Mouse (Mus musculus): ENCODE results near the gene Btbd35f15. TPM values are rescaled to one million over a fixed set of nuclear protein-coding genes. Genes with fewer than 3 reads are reported as not detected.

Btbd35f15 gene
- not detected for polyA plus RNA-seq (2014; fragmentation: Illumina TruSeq; extraction: RNeasy Lipid Tissue Mini Kit (QIAGEN cat#74804))

DNA sequence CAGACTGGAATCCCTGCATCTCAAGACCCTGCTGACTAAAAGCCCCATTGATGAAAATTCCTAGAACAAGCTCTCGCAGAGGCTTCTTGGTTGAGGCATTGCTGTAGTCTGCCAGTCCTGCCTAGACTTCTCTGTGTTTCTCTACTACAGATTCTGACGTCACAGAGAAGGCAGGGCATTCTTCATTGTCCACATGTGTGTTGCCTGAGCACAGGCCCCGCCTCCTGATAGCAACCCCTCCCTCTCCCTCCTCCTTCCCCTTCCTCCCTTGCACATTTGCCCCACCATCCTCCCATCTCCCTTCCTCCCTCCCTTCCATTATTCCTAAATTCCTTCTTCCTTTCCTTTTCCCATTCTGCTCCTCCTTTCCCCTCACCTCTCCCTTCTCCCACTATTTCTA, at the start of gene Btbd35f15:
Gene Btbd35f15, minus strand, starts transcription at position 101 of the 400 bp plus-strand sequence.

Other genes starting within 250 kb of the Btbd35f15 start
- gene Btbd35f13, start 79.9 kb upstream of the Btbd35f15 start, polyA plus RNA-seq (2014; fragmentation: Illumina TruSeq; extraction: RNeasy Lipid Tissue Mini Kit (QIAGEN cat#74804)): not detected
- gene Btbd35f14, start 125.0 kb upstream of the Btbd35f15 start, polyA plus RNA-seq (2014; fragmentation: Illumina TruSeq; extraction: RNeasy Lipid Tissue Mini Kit (QIAGEN cat#74804)): not detected